Mouse (Mus musculus): ENCODE data around the gene Prpf6.

Prpf6 gene

DNA sequence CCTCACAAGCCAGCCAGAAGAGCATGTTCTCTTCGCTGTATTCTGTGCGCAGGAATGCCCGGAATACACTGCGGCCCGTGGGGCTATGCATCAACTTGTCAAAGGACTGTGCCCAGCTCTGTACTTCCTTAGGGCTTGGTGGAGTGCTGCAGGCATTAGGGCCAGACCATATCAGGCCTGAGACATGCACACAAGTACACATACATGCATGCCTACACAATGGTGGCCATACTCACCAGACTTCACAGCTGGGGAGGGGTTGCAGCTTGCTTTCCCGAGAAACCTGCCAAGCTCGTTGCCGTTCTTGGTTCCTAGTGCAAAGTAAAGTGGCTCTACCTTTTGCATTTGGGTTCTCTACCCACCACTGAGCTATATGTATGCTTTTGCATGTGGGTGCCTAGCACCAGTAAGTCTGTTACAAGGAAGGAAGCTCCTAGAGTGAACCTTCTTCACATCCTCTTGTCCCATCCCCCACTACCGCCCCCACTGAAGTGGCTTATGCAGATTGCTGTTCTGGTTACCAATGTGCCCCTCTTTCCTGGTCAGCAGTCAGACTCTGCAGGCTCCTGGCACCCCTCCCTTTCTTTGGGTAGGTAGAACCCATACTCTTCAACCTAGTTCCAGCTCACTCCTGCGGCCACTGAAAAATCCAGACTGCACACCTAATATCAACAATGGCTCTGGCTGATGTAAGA lies 97.9 kb downstream of the Prpf6 start:
- no peak for DNase-seq (ENCODE audit: low spot score)

DNA sequence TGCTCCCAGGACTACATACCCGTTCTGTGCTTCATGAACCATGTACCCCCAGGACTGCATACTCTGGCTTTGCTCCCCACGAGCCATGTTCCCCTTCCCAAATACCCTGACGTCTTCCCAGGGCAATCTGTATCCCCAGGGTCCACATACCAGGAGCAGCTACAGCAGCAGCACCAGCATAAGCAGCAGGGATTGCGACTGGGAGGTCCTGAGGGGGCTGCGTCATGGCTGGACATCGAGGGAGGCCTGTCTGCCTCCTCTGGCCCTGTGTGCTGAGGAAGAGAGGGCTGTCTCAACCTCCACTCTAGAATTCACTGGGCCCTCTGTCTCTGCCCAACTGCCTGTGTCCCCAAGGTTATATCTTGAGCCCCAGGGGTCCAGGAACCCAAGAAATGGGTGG lies 99.4 kb downstream of the Prpf6 start:
- DNase-seq (ENCODE audit: low spot score): peak; percentile 61

DNA sequence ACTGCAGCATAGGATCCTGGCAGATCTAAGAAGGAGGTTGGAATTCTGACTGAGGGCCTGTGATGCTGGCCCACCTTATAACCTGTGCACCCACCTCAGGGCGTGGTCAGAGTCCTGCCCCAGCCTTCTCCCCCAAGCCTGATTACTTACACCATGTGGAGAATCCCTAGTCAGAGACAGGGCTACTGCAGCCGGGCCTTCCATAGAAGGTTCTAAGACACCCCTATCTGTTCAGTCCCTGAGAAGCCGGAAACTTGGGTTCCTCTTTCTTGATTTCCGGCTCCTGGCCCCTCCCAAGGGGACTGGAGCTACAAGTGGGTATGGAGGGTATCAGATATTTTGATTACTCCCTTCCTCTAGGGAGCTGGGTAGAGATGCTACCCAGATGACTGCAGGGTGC lies 99.9 kb downstream of the Prpf6 start:
- no peak for DNase-seq (ENCODE audit: low spot score)

DNA sequence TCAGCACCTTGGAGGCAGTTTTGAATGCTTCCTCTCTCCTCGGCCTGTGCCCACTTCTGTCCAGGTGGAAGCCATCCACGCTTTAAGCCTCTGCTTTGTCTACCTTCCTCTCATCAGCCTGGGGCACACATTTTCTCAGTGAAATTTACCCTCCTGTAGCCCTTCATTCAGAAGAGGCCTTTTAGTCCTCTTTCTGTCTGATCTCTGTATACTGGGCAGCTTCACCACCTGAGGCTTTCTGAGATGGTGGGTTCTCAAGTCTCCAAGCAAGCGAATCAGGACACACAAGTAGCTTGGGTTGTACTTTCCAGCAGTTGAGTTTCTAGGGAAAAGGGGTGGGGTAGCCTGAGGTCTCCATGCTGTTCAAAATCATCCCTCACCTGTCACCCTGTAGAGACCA lies 100.6 kb downstream of the Prpf6 start:
- no peak for DNase-seq (ENCODE audit: low spot score)

DNA sequence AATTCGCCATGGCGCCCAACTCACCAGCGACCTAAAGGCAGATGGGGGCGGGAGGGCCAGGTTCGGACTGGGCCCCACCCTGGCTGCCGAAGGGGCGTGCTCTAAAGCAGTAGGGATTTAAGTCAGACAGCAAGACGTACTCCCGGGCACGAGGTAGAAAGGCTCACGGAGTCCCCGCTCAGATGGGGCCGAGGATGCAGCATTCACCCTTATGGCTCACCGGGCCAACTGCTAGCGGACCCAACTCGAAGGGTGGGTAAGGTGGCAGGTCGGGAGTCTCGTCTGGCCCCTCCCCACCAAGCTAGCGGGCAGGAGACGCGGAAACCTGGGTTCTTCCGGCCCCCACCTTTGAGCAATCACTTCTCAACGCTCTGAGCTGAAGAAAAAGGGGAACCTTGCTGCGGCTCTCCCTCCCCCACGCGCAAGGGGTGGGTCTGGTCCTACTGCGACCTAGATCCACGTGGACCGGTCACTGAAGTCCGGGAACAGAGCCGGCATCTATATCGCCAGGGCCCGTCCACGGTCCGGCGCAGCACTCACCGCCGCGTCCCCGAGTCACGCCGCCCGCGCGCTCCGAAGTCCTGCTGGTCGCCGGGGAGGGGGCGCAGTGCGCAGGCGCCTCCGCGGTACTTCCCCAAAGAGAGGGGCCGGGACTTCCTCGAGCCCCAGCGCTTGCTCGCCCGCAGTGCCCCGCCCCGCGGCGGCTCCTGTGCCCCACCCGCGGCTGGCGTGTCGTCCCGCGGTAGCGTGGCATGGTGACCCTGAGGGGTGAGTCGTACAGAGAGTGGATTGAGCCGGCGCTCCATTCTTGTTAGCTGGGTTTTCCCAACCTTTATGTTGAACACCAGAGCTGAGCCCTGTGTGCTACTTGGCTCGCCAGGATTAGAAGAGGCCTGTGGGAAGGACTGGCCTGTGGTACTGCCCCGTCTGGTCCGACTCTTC lies 101.9 kb downstream of the Prpf6 start, which contains the start of gene Rgs19:
Gene Rgs19, minus strand, starts transcription at position 639 of the 942 bp plus-strand sequence.
- DNase-seq (ENCODE audit: low spot score): peak; percentile 82

DNA sequence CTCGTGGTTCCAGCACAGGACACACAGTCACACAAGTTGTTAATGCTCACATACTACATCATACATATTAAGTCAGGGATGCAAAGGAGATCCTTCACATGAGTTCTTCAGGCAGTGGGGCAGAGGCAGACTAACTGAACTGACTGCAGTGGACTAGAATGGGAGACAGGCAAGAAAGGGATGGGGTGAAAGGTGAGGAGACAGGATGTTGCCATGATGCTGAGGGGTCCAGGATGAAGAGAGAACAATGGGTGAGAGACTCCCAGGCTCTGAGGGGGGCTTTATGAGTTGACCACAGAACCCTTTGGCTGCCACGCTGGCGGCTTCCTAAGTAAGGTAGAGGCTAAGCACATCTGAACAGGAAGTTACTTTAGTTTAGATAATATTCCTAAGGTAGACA lies 102.9 kb downstream of the Prpf6 start:
- no peak for DNase-seq (ENCODE audit: low spot score)

DNA sequence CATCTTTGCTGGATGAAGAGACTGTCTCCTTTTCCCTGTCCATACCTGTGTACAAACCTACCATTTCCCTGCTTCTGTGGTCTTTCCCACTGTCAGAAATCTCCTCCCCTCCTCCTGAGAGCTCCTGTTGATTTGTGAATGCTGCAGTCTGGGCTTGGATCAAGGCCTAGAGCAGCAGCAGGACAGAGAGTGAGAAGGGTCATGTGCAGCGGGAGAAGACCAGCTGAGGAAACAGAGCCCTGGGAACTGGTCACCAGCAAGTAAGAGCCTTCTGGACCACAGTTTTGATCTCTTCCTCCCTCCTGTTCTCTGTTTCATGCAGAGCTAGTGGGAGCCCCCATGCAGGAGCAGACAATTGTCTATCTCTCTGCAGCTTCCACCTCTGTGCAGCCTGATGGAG lies 104.1 kb downstream of the Prpf6 start:
- DNase-seq (ENCODE audit: low spot score): no peak

DNA sequence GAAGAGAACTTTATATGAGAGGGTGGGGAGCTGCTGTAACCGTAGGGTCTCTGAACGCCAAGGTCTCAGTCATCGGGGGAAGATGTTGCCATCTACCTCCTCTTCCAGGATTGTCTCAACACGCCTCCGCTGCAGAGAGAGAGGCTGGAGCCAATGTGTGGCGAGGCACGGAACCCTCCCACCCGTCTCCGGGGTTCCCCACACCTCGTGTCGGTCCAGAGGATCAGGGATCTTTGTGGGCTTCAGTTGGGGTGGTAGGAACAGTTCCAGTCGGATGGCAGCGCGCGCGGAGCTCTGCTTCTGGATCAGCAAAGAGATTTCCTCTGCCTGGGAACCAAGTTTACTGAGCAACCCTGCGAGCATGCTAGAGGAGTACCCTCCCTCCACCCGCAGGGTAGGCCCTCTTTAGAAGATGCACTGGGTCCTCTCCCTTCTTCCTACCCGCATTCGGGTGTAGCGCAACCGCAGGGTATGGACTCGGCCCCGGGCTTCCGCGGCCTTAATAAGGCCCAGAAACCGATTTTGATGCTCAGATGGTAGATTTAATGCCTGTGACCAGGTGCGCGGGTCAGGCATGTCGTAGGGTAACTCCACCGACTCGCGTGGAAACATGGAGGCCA lies 105.2 kb downstream of the Prpf6 start:
- no peak for DNase-seq (ENCODE audit: low spot score)

DNA sequence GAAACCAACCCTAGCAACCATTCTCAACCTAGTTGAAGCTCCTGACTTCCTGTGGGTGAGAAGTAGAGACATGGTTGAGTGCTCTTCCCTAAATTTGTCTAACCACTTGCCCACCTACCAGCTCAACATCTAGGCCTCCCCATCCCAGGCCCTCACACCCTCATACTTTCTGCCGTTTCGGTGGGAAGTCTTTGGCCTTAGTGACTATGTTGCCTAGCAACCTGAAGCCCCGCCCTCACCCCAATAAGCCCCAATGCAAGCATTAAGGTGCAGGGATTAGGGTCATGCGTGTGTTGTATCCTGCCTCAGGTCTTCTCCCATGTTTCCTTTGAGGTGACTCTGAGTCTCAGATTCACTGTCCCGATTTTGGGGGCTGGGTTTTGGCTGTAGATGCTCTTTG lies 106.6 kb downstream of the Prpf6 start, which contains the start of gene Lkaaear1:
Gene Lkaaear1, minus strand, starts transcription at position 202 of the 400 bp plus-strand sequence.
- no peak for DNase-seq (ENCODE audit: low spot score)
